Mouse (Mus musculus) urinary bladder, adult 18-20 months (tissue): Measurements from ENCODE around the gene Dohh.
A peak's percentile ranks its signal among the peaks of the same experiment; 100 is the strongest.

Experiments used
- DNase-seq, 2 experiments: peaks; one replicate each; pipeline ENCODE4 v3.0.0; 2022; ENCODE audit warnings: low spot score in 2 of 2, mixed read lengths in 2 of 2

Dohh gene

GRCm38 (mm10) chr10:81384605-81384982 is 366 bp downstream of the Dohh start:
- no peak for DNase-seq

GRCm38 (mm10) chr10:81385603-81386306 is 1.5 kb downstream of the Dohh start:
- no peak for DNase-seq

- no peak for DNase-seq
These were observed 3.5 kb downstream of the Dohh start for GRCm38 (mm10) chr10:81387716-81388115.

- DNase-seq: no peak
These were observed 4.4 kb downstream of the Dohh start, which contains the start of gene Gm48552 for GRCm38 (mm10) chr10:81388505-81389055. Gene Gm48552, plus strand, starts transcription at chr10:81389005.

- no peak for DNase-seq
These were observed 5.1 kb downstream of the Dohh start for GRCm38 (mm10) chr10:81389373-81389772.

GRCm38 (mm10) chr10:81389801-81390677 is 5.8 kb downstream of the Dohh start:
- DNase-seq: peak in 1 of 2 experiments; percentile 65

GRCm38 (mm10) chr10:81390678-81390965 is 6.4 kb downstream of the Dohh start:
- no peak for DNase-seq

GRCm38 (mm10) chr10:81392270-81392669 is 8.0 kb downstream of the Dohh start:
- no peak for DNase-seq

GRCm38 (mm10) chr10:81392781-81393185 is 8.6 kb downstream of the Dohh start, which contains the start of gene Smim24:
Gene Smim24, plus strand, starts transcription at chr10:81393051.
- no peak for DNase-seq

GRCm38 (mm10) chr10:81393456-81394063 is 9.3 kb downstream of the Dohh start:
- no peak for DNase-seq

GRCm38 (mm10) chr10:81395127-81395526 is 10.9 kb downstream of the Dohh start:
- no peak for DNase-seq

- DNase-seq: no peak
These were observed 11.6 kb downstream of the Dohh start for GRCm38 (mm10) chr10:81395865-81396264.

GRCm38 (mm10) chr10:81396749-81397148 is 12.5 kb downstream of the Dohh start:
- DNase-seq: no peak

GRCm38 (mm10) chr10:81399296-81399695 is 15.1 kb downstream of the Dohh start:
- DNase-seq: no peak

GRCm38 (mm10) chr10:81399798-81400308 is 15.6 kb downstream of the Dohh start:
- DNase-seq: no peak

GRCm38 (mm10) chr10:81400371-81401204 is 16.4 kb downstream of the Dohh start:
- no peak for DNase-seq

GRCm38 (mm10) chr10:81401205-81401520 is 16.9 kb downstream of the Dohh start:
- no peak for DNase-seq

- peak in 1 of 2 experiments; percentile 74 for DNase-seq
These were observed 17.4 kb downstream of the Dohh start for GRCm38 (mm10) chr10:81401521-81402226.

GRCm38 (mm10) chr10:81402227-81402765 is 18.1 kb downstream of the Dohh start:
- DNase-seq: no peak

- no peak for DNase-seq
These were observed 19.3 kb downstream of the Dohh start for GRCm38 (mm10) chr10:81403511-81403910.
